Mouse (Mus musculus): ENCODE measurements at regions not wholly inside any gene's neighbourhood (a gene's known extent, or its start where the extent isn't known, plus 50 kb on each side); places are given as distances from the start of the nearest gene placed in this dataset.

GRCm38 (mm10) chr9:61277369-61278215, 94.6 kb upstream of the Tle3 start:
- 8% methylated on average over 21 of the region's 21 CpGs for WGBS (ENCODE audit: insufficient replicate concordance)
- Histone ChIP-seq H3K4me2 (peak overlapping the region; percentile 65), H3K27ac (ENCODE audit: low read depth, low read length) (no peak overlapping the region), H3K9ac (ENCODE audit: low read depth, low read length) (no peak overlapping the region), H3K4me1 (ENCODE audit: control insufficient read depth, insufficient read depth, low read length) (peaks cover 12% of the 10 kb centered on the region), H3K4me3 (ENCODE audit: low read depth, low read length) (peak overlapping the region; percentile 25), H3K27me3 (ENCODE audit: control insufficient read depth, insufficient read depth, low read length) (peaks cover 50% of the 10 kb centered on the region), H3K36me3 (ENCODE audit: control insufficient read depth, insufficient read depth, low read length) (no peaks in the 10 kb centered on the region), H3K9me3 (replicated peaks; ENCODE audit: control insufficient read depth, low read length) (no peaks in the 10 kb centered on the region)
- ATAC-seq (replicated peaks; ENCODE audit: insufficient number of reproducible peaks, low FRiP score, low TSS enrichment): no peak

- no peak overlapping the region for H3K27ac ChIP-seq (ENCODE audit: low read depth, low read length)
- peaks cover 12% of the 10 kb centered on the region for H3K4me1 ChIP-seq (ENCODE audit: control insufficient read depth, insufficient read depth, low read length)
- no peak overlapping the region for H3K9ac ChIP-seq (ENCODE audit: low read depth, low read length)
- H3K4me2 ChIP-seq: peak overlapping the region; percentile 65
- ATAC-seq (replicated peaks; ENCODE audit: insufficient number of reproducible peaks, low FRiP score, low TSS enrichment): no peak
- no peaks in the 10 kb centered on the region for H3K9me3 ChIP-seq (replicated peaks; ENCODE audit: control insufficient read depth, low read length)
- WGBS (ENCODE audit: insufficient replicate concordance): 8% methylated on average over 12 of the region's 12 CpGs
- H3K27me3 ChIP-seq (ENCODE audit: control insufficient read depth, insufficient read depth, low read length): peaks cover 55% of the 10 kb centered on the region
- H3K36me3 ChIP-seq (ENCODE audit: control insufficient read depth, insufficient read depth, low read length): no peaks in the 10 kb centered on the region
- peak overlapping the region; percentile 25 for H3K4me3 ChIP-seq (ENCODE audit: low read depth, low read length)
These were observed 93.9 kb upstream of the Tle3 start for GRCm38 (mm10) chr9:61278216-61278758.

- Histone ChIP-seq H3K4me1 (ENCODE audit: control insufficient read depth, insufficient read depth, low read length) (peaks cover 12% of the 10 kb centered on the region), H3K27ac (ENCODE audit: low read depth, low read length) (no peak overlapping the region), H3K36me3 (ENCODE audit: control insufficient read depth, insufficient read depth, low read length) (no peaks in the 10 kb centered on the region), H3K27me3 (ENCODE audit: control insufficient read depth, insufficient read depth, low read length) (peaks cover 60% of the 10 kb centered on the region), H3K4me2 (no peak overlapping the region; the same call in 1 of the 2 replicates), H3K9me3 (replicated peaks; ENCODE audit: control insufficient read depth, low read length) (no peaks in the 10 kb centered on the region), H3K9ac (ENCODE audit: low read depth, low read length) (no peak overlapping the region), H3K4me3 (ENCODE audit: low read depth, low read length) (no peak overlapping the region)
- no peak for ATAC-seq (replicated peaks; ENCODE audit: insufficient number of reproducible peaks, low FRiP score, low TSS enrichment)
- 13% methylated on average over 9 of the region's 9 CpGs for WGBS (ENCODE audit: insufficient replicate concordance)
These were observed 93.1 kb upstream of the Tle3 start for GRCm38 (mm10) chr9:61279044-61279543.

GRCm38 (mm10) chr9:61280856-61281582, 91.1 kb upstream of the Tle3 start:
- Histone ChIP-seq H3K4me3 (ENCODE audit: low read depth, low read length) (no peak overlapping the region), H3K9me3 (replicated peaks; ENCODE audit: control insufficient read depth, low read length) (no peaks in the 10 kb centered on the region), H3K27me3 (ENCODE audit: control insufficient read depth, insufficient read depth, low read length) (peaks cover 75% of the 10 kb centered on the region), H3K4me1 (ENCODE audit: control insufficient read depth, insufficient read depth, low read length) (peaks cover 12% of the 10 kb centered on the region), H3K4me2 (no peak overlapping the region), H3K27ac (ENCODE audit: low read depth, low read length) (no peak overlapping the region), H3K36me3 (ENCODE audit: control insufficient read depth, insufficient read depth, low read length) (no peaks in the 10 kb centered on the region), H3K9ac (ENCODE audit: low read depth, low read length) (no peak overlapping the region)
- 63% methylated on average over 12 of the region's 12 CpGs for WGBS (ENCODE audit: insufficient replicate concordance)
- no peak for ATAC-seq (replicated peaks; ENCODE audit: insufficient number of reproducible peaks, low FRiP score, low TSS enrichment)

GRCm38 (mm10) chr9:61283311-61283710, 88.9 kb upstream of the Tle3 start:
- WGBS (ENCODE audit: insufficient replicate concordance): 74% methylated on average over 5 of the region's 5 CpGs
- H3K27me3 ChIP-seq (ENCODE audit: control insufficient read depth, insufficient read depth, low read length): peaks cover 72% of the 10 kb centered on the region

GRCm38 (mm10) chr9:61284201-61285021, 87.8 kb upstream of the Tle3 start:
- WGBS (ENCODE audit: insufficient replicate concordance): 75% methylated on average over 8 of the region's 8 CpGs
- no peaks in the 10 kb centered on the region for H3K9me3 ChIP-seq (replicated peaks; ENCODE audit: control insufficient read depth, low read length)
- H3K4me1 ChIP-seq (ENCODE audit: control insufficient read depth, insufficient read depth, low read length): no peaks in the 10 kb centered on the region; the same call in 1 of the 2 replicates
- H3K4me3 ChIP-seq (ENCODE audit: low read depth, low read length): no peak overlapping the region
- peaks cover 67% of the 10 kb centered on the region for H3K27me3 ChIP-seq (ENCODE audit: control insufficient read depth, insufficient read depth, low read length)
- H3K27ac ChIP-seq (ENCODE audit: low read depth, low read length): no peak overlapping the region
- no peak overlapping the region for H3K9ac ChIP-seq (ENCODE audit: low read depth, low read length)
- H3K36me3 ChIP-seq (ENCODE audit: control insufficient read depth, insufficient read depth, low read length): no peaks in the 10 kb centered on the region
- no peak for ATAC-seq (replicated peaks; ENCODE audit: insufficient number of reproducible peaks, low FRiP score, low TSS enrichment)
- no peak overlapping the region for H3K4me2 ChIP-seq

More at GRCm38 (mm10) chr9:61283311-61283710, 88.9 kb upstream of the Tle3 start:
- ATAC-seq (replicated peaks; ENCODE audit: insufficient number of reproducible peaks, low FRiP score, low TSS enrichment): no peak
- no peak overlapping the region for H3K27ac ChIP-seq (ENCODE audit: low read depth, low read length)
- H3K9ac ChIP-seq (ENCODE audit: low read depth, low read length): no peak overlapping the region
- no peaks in the 10 kb centered on the region for H3K9me3 ChIP-seq (replicated peaks; ENCODE audit: control insufficient read depth, low read length)
- H3K4me3 ChIP-seq (ENCODE audit: low read depth, low read length): no peak overlapping the region
- H3K4me2 ChIP-seq: no peak overlapping the region
- no peaks in the 10 kb centered on the region for H3K36me3 ChIP-seq (ENCODE audit: control insufficient read depth, insufficient read depth, low read length)
- H3K4me1 ChIP-seq (ENCODE audit: control insufficient read depth, insufficient read depth, low read length): peaks cover 6% of the 10 kb centered on the region

GRCm38 (mm10) chr9:61286561-61286960, 85.6 kb upstream of the Tle3 start:
- no peak overlapping the region for H3K4me2 ChIP-seq
- H3K4me3 ChIP-seq (ENCODE audit: low read depth, low read length): no peak overlapping the region
- H3K9ac ChIP-seq (ENCODE audit: low read depth, low read length): no peak overlapping the region
- WGBS (ENCODE audit: insufficient replicate concordance): 78% methylated on average over 4 of the region's 4 CpGs
- H3K9me3 ChIP-seq (replicated peaks; ENCODE audit: control insufficient read depth, low read length): no peaks in the 10 kb centered on the region
- H3K4me1 ChIP-seq (ENCODE audit: control insufficient read depth, insufficient read depth, low read length): no peaks in the 10 kb centered on the region
- peaks cover 59% of the 10 kb centered on the region for H3K27me3 ChIP-seq (ENCODE audit: control insufficient read depth, insufficient read depth, low read length)
- ATAC-seq (replicated peaks; ENCODE audit: insufficient number of reproducible peaks, low FRiP score, low TSS enrichment): no peak
- no peak overlapping the region for H3K27ac ChIP-seq (ENCODE audit: low read depth, low read length)
- no peaks in the 10 kb centered on the region for H3K36me3 ChIP-seq (ENCODE audit: control insufficient read depth, insufficient read depth, low read length)

GRCm38 (mm10) chr9:61289117-61289516, 83.0 kb upstream of the Tle3 start:
- no peaks in the 10 kb centered on the region for H3K9me3 ChIP-seq (replicated peaks; ENCODE audit: control insufficient read depth, low read length)
- H3K36me3 ChIP-seq (ENCODE audit: control insufficient read depth, insufficient read depth, low read length): no peaks in the 10 kb centered on the region
- ATAC-seq (replicated peaks; ENCODE audit: insufficient number of reproducible peaks, low FRiP score, low TSS enrichment): no peak
- H3K27me3 ChIP-seq (ENCODE audit: control insufficient read depth, insufficient read depth, low read length): peaks cover 58% of the 10 kb centered on the region
- H3K27ac ChIP-seq (ENCODE audit: low read depth, low read length): no peak overlapping the region
- 0 out of 2 replicates have a peak overlapping the region, but pooled peaks have one; percentile 12 for H3K4me2 ChIP-seq
- H3K9ac ChIP-seq (ENCODE audit: low read depth, low read length): no peak overlapping the region
- H3K4me3 ChIP-seq (ENCODE audit: low read depth, low read length): no peak overlapping the region
- 45% methylated on average over 12 of the region's 12 CpGs for WGBS (ENCODE audit: insufficient replicate concordance)
- H3K4me1 ChIP-seq (ENCODE audit: control insufficient read depth, insufficient read depth, low read length): no peaks in the 10 kb centered on the region

Data from heart, embryonic 11.5 days (tissue).